ENCODE assay signal across 10 mouse cellular contexts in genomic region chr13:49345476-49345875, GRCm38 (mm10). TPM values are rescaled to one million over a fixed set of nuclear protein-coding genes. Genes with fewer than 3 reads are reported as not detected.
DNase-seq lines count a peak whose midpoint lies in the region; ATAC-seq lines count a peak whose summit lies in the region.
"Had no signal": no experiment of that assay in that cellular context is flagged by ENCODE, and none has a peak within 500 bp of the region (broad histone marks: within the 10 kb centered on the region; RNA-seq: fewer than 3 reads in every experiment).

No protein-coding gene starts in this region.

- H3K4me2 ChIP-seq in hindbrain, embryonic 11.5 days (replicated peaks; ENCODE audit: low read depth, low read length) = no peak overlapping the region
- H3K4me2 ChIP-seq in hindbrain, embryonic 12.5 days (replicated peaks) = no peak overlapping the region
- H3K4me2 ChIP-seq in liver, embryonic 12.5 days = peak overlapping the region; percentile 34
- H3K4me2 ChIP-seq: embryonic facial prominence, embryonic 13.5 days; midbrain, embryonic 12.5 days had no signal

- no peaks in the 10 kb centered on the region for H3K27me3 ChIP-seq in hindbrain, embryonic 11.5 days (ENCODE audit: control insufficient read depth, insufficient read depth, low read length)
- no peaks in the 10 kb centered on the region for H3K27me3 ChIP-seq in hindbrain, embryonic 12.5 days
- H3K27me3 ChIP-seq in liver, embryonic 12.5 days (replicated peaks) = no peaks in the 10 kb centered on the region
- H3K27me3 ChIP-seq: embryonic facial prominence, embryonic 13.5 days; midbrain, embryonic 12.5 days had no signal

- peaks cover 9% of the 10 kb centered on the region for H3K4me1 ChIP-seq in hindbrain, embryonic 11.5 days (replicated peaks; ENCODE audit: control insufficient read depth, insufficient read depth, low read length)
- peaks cover 59% of the 10 kb centered on the region for H3K4me1 ChIP-seq in hindbrain, embryonic 12.5 days
- peaks cover 89% of the 10 kb centered on the region for H3K4me1 ChIP-seq in liver, embryonic 12.5 days

- 0 out of 2 replicates have a peak overlapping the region, but pooled peaks have one; percentile 23 for H3K9ac ChIP-seq in hindbrain, embryonic 11.5 days (ENCODE audit: low read depth, low read length)
- H3K9ac ChIP-seq in hindbrain, embryonic 12.5 days = no peak overlapping the region
- H3K9ac ChIP-seq in liver, embryonic 12.5 days = peak overlapping the region; percentile 29; the same call in 1 of the 2 replicates
- H3K9ac ChIP-seq: embryonic facial prominence, embryonic 13.5 days; midbrain, embryonic 12.5 days had no signal

- H3K36me3 ChIP-seq in hindbrain, embryonic 11.5 days (ENCODE audit: control insufficient read depth, insufficient read depth, low read length) = no peaks in the 10 kb centered on the region
- no peaks in the 10 kb centered on the region for H3K36me3 ChIP-seq in hindbrain, embryonic 12.5 days
- peaks cover 3% of the 10 kb centered on the region; the same call in 1 of the 2 replicates for H3K36me3 ChIP-seq in liver, embryonic 12.5 days
- H3K36me3 ChIP-seq: midbrain, embryonic 12.5 days had no signal

- no peak for ATAC-seq in hindbrain, embryonic 11.5 days (ENCODE audit: low FRiP score)
- ATAC-seq in hindbrain, embryonic 12.5 days (ENCODE audit: low FRiP score) = no peak
- ATAC-seq in liver, embryonic 12.5 days = no peak
- ATAC-seq in inflammation-experienced regulatory T-cells, adult 6 months = no peak

- H3K27ac ChIP-seq in hindbrain, embryonic 11.5 days (ENCODE audit: low read depth, low read length) = no peak overlapping the region
- H3K27ac ChIP-seq in hindbrain, embryonic 12.5 days = no peak overlapping the region
- H3K27ac ChIP-seq in liver, embryonic 12.5 days = peak overlapping the region; percentile 47; the same call in 1 of the 2 replicates
- H3K27ac ChIP-seq: embryonic facial prominence, embryonic 13.5 days; midbrain, embryonic 12.5 days had no signal

- no peaks in the 10 kb centered on the region for H3K9me3 ChIP-seq in hindbrain, embryonic 11.5 days (ENCODE audit: control insufficient read depth, low read length)
- H3K9me3 ChIP-seq in hindbrain, embryonic 12.5 days (replicated peaks) = no peaks in the 10 kb centered on the region
- no peaks in the 10 kb centered on the region for H3K9me3 ChIP-seq in liver, embryonic 12.5 days (replicated peaks)
- H3K9me3 ChIP-seq: embryonic facial prominence, embryonic 13.5 days; midbrain, embryonic 12.5 days had no signal

- no peak overlapping the region for H3K4me3 ChIP-seq in hindbrain, embryonic 11.5 days (ENCODE audit: low read depth, low read length)
- no peak overlapping the region for H3K4me3 ChIP-seq in hindbrain, embryonic 12.5 days
- H3K4me3 ChIP-seq in liver, embryonic 12.5 days = peak overlapping the region; percentile 4; the same call in 1 of the 2 replicates
- H3K4me3 ChIP-seq: embryonic facial prominence, embryonic 13.5 days; midbrain, embryonic 12.5 days had no signal

- no peak for DNase-seq in hindbrain, embryonic 11.5 days (ENCODE audit: low spot score)
- DNase-seq in adrenal gland, adult 2 months = peak; percentile 81
- peak; percentile 78 to 81 for DNase-seq in heart, adult 9 months (ENCODE audit: low spot score in 2 of 2)
- DNase-seq in left cerebral cortex, adult 11 months (ENCODE audit: low spot score) = no peak
- no peak for DNase-seq in layer of hippocampus, postnatal 14 days (ENCODE audit: low spot score in 2 of 2)

- WGBS in hindbrain, embryonic 11.5 days = 87% methylated on average over 2 of the region's 2 CpGs
- WGBS in hindbrain, embryonic 12.5 days = 85% methylated on average over 2 of the region's 2 CpGs
- 60% methylated on average over 2 of the region's 2 CpGs for WGBS in liver, embryonic 12.5 days (ENCODE audit: insufficient replicate concordance)

RNA-seq across cellular contexts. Expression of gene Bicd2, which starts 4.1 kb away (rescaled TPM):
- polyA plus RNA-seq in hindbrain, embryonic 11.5 days (2014; fragmentation: Nextera tagmentation; extraction: Ambion mirVana) = 26.9 and 29.5 TPM in 2 replicates
- 40.7 and 44.2 TPM in 2 replicates for polyA plus RNA-seq in hindbrain, embryonic 12.5 days (2016; fragmentation: Nextera tagmentation; extraction: Ambion mirVana)
- 10 to 100 TPM; 34.7 to 43.2 TPM for total RNA-seq in adrenal gland, adult 2 months (2021)
- polyA plus RNA-seq in adrenal gland, adult 2 months (2012; rRNA removed) = 25.1 and 25.2 TPM in 2 replicates
- 14.7 and 15.2 TPM in 2 replicates for polyA plus RNA-seq in liver, embryonic 12.5 days (2016; fragmentation: Nextera tagmentation; extraction: Ambion mirVana)
- 10 to 100 TPM; 47.9 to 48.6 TPM for total RNA-seq in layer of hippocampus, postnatal 14 days (2021)
- polyA plus RNA-seq in inflammation-experienced regulatory T-cells, adult 6 months (2017; shearing (Covaris generic)) = 1 to 10 TPM; 5.8 to 7.1 (median 6.6) TPM

RNA-seq across cellular contexts. Expression of gene Fgd3, which starts 25.4 kb away (rescaled TPM):
- 0.56 and 1.1 TPM in 2 replicates for polyA plus RNA-seq in hindbrain, embryonic 11.5 days (2014; fragmentation: Nextera tagmentation; extraction: Ambion mirVana)
- polyA plus RNA-seq in hindbrain, embryonic 12.5 days (2016; fragmentation: Nextera tagmentation; extraction: Ambion mirVana) = 1.1 and 1.2 TPM in 2 replicates
- total RNA-seq in adrenal gland, adult 2 months (2021) = 1 to 10 TPM; 3.1 to 6.0 TPM
- 1.3 and 2.3 TPM in 2 replicates for polyA plus RNA-seq in adrenal gland, adult 2 months (2012; rRNA removed)
- polyA plus RNA-seq in liver, embryonic 12.5 days (2016; fragmentation: Nextera tagmentation; extraction: Ambion mirVana) = 0.32 and 0.49 TPM in 2 replicates
- total RNA-seq in layer of hippocampus, postnatal 14 days (2021) = 1 to 10 TPM; 7.3 to 7.9 TPM
- polyA plus RNA-seq in inflammation-experienced regulatory T-cells, adult 6 months (2017; shearing (Covaris generic)) = 10 to 100 TPM; 10.4 to 19.8 (median 16.3) TPM

Comparison
In these comparisons a context has a peak if more than half of its experiments do, and no peak if none do; other contexts are left out.
1. DNase-seq: peak in adrenal gland, adult 2 months (single experiment) and heart, adult 9 months (2 of 2); none in hindbrain, embryonic 11.5 days (single experiment), left cerebral cortex, adult 11 months (single experiment) and layer of hippocampus, postnatal 14 days (0 of 2).